Mouse (Mus musculus): ENCODE data around the gene Ift46.

The Ift46 gene

GRCm38 (mm10) chr9:44767101-44768028, at the start of gene Ift46, which contains the start of gene Arcn1:
Gene Ift46 (plus strand): TSS chr9:44767908.
Gene Arcn1 (minus strand): TSS chr9:44767845.
- peak; percentile 79 to 87 for DNase-seq (ENCODE audit: low spot score in 2 of 2)

- DNase-seq (ENCODE audit: low spot score in 2 of 2): no peak
These were observed 48.6 kb upstream of the Ift46 start for GRCm38 (mm10) chr9:44718937-44719631.

- DNase-seq (ENCODE audit: low spot score in 2 of 2): no peak
These were observed 47.9 kb upstream of the Ift46 start for GRCm38 (mm10) chr9:44719632-44720357.

- DNase-seq (ENCODE audit: low spot score in 2 of 2): peak; percentile 52 to 63
These were observed 47.2 kb upstream of the Ift46 start for GRCm38 (mm10) chr9:44720358-44721153.

GRCm38 (mm10) chr9:44721154-44721876, 46.4 kb upstream of the Ift46 start:
- peak; percentile 91 to 92 for DNase-seq (ENCODE audit: low spot score in 2 of 2)

DNA sequence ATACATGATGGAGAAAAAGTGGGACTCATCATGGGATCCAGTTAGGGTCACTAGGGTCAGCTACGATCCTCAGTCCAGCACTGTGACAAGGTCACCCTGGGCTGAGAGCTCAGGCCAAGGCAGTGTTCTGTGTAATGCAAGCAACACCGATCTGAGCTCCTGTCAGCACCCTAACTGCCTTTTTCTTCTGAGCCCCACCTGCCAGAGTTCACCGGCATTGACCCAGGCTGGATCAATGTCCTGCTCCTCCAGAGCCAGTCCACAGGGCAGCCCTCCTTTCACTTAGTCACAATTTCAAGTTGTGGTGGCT, 45.9 kb upstream of the Ift46 start:
- DNase-seq (ENCODE audit: low spot score in 2 of 2): peak; percentile 56 to 64

- no peak for DNase-seq (ENCODE audit: low spot score in 2 of 2)
These were observed 45.1 kb upstream of the Ift46 start for GRCm38 (mm10) chr9:44722575-44722974.

GRCm38 (mm10) chr9:44723008-44723407, 44.7 kb upstream of the Ift46 start:
- peak; percentile 34 to 50 for DNase-seq (ENCODE audit: low spot score in 2 of 2)

GRCm38 (mm10) chr9:44723521-44724041, 44.1 kb upstream of the Ift46 start:
- DNase-seq (ENCODE audit: low spot score in 2 of 2): peak in 1 of 2 experiments; percentile 44

DNA sequence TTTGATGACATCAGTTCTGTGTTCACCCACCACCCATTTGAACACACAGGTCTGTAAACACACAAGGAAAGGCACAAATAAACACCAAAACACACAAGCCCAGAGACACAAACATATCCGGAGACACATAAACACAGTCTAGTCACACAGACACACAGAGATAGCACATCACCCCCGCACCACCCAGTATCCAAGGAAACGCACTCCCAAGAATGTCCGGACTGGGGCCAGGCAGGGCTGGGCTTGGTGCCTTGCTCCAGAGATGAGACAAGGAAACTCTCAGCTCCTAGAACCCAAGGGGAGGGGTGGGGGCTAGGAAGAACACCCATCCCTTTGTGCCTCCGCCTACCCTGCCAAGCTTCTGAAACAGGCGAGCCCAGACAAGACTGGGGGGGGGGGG, 43.5 kb upstream of the Ift46 start:
- DNase-seq (ENCODE audit: low spot score in 2 of 2): peak; percentile 60 to 70

DNA sequence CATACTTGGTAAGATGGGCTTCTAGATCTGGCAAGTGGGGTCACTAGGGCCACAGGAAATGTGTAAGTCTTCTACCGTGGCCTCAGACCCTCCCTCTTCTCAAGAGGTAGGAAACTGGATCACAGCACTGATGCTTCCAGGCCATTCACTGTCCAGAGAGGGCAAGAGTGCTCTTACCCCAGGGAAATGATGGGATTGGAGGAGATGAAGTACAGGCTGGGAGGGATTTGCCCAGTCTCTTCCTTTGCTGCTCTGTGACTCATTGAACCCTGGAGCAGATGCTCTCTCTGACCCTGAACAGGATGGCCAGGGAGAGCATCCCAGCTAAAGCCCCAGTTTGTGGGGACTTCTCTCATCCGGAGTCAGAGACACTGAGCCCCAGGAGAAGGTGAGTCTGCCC, 43.0 kb upstream of the Ift46 start:
- no peak for DNase-seq (ENCODE audit: low spot score in 2 of 2)

- no peak for DNase-seq (ENCODE audit: low spot score in 2 of 2)
These were observed 41.1 kb upstream of the Ift46 start for GRCm38 (mm10) chr9:44726431-44727146.

- no peak for DNase-seq (ENCODE audit: low spot score in 2 of 2)
These were observed 40.3 kb upstream of the Ift46 start for GRCm38 (mm10) chr9:44727441-44727840.

DNA sequence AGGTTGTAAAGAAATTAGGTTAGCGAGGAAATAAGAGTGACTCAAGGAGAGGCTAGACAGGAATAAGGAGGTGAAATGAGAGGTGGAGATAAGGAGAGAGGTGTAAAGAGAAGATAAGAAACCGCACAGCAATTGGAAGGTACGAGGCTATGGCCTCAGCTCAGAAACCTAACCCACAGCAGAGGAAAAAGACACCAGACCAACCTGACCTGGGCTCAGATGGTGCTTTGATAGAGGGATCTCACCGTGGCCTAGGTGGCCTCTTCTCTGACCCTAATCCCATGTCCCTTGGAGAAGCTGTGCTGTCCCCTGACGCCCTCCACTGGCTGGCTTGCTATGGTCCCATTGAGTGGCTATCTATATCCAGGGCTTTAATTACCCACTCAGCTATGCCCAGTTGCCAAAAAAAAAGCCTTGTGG, 35.6 kb upstream of the Ift46 start:
- no peak for DNase-seq (ENCODE audit: low spot score in 2 of 2)

- DNase-seq (ENCODE audit: low spot score in 2 of 2): peak in 1 of 2 experiments; percentile 35
These were observed 34.7 kb upstream of the Ift46 start for GRCm38 (mm10) chr9:44732921-44733530.

DNA sequence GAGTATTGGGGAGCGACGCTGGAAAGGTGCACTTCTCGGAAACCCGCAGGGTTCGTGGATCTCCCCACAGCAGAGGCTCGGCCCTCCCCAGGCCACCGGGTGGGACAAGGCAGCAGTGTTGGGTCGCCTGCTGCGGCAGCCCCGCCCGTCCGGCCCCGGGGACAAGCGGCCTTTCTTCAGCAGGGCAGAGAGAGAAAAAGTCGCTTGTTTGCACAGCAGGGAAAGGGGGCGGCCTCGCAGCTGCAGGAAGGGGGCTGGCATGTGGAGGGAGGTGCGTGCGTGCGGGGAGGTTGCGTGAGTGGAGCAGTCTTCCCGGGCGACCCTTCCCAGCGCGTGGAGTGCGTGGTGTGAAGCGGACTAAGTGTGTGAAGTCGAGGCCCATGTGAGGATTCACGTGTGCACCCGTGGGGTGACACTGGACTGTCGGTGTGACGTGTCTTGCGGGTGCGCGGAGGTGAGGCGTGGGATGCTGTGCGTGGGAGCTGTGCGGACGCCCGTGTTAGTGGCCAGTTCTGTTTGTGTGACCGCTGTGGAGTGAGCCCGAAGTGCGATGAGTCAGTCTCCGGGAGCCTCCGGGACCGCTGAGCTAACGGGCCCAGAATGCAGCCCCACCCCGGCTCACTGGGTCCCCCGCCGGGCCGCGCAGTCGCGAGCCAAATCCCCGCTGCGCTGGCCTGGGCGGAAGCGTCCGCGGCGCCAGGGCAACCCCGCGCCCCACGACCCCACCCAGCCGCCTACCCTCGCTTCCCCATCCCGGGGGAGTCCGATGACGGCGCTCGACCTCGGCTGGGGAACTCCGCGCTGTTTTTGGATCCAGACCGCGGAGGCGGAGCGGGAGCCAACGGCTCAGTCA, 33.8 kb upstream of the Ift46 start:
- DNase-seq (ENCODE audit: low spot score in 2 of 2): peak; percentile 88 to 89

- peak; percentile 81 to 82 for DNase-seq (ENCODE audit: low spot score in 2 of 2)
These were observed 32.9 kb upstream of the Ift46 start, which contains the start of gene Phldb1 for GRCm38 (mm10) chr9:44734524-44735494. Gene Phldb1 (minus strand): TSS chr9:44735198.
